Mouse (Mus musculus) liver, embryonic 14.5 days (tissue): ENCODE measurements at regions not wholly inside any gene's neighbourhood (a gene's known extent, or its start where the extent isn't known, plus 50 kb on each side); places are given as distances from the start of the nearest gene placed in this dataset.

ENCODE experiments used
- CTCF ChIP-seq: IDR thresholded peaks from 2 replicates; pipeline ENCODE4 v1.5.1; 2016; ENCODE audit warnings: antibody characterized with exemption, low read depth, control low read depth
- EP300 ChIP-seq: IDR thresholded peaks from 2 replicates; pipeline ENCODE4 v1.6.1; 2016; ENCODE audit warnings: antibody characterized with exemption, low read depth

DNA sequence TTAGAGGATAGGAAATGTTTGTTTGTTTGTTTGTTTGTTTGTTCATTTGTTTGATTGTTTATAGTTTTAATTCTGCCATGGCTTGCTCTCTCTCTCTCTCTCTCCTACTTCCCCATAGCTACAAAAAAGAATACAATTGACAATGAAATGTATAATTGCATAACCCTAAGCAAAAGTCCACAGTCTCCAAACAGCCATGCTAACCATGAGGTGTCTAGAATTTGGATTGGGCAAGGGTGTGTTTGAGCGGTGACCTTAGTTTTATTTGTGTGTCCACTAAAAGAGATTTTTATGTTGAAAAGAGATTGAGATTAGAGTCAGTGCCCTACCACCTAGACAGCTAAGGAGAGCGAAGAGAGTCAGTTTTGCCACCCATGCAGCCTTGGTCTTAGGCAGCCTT is 141.2 kb downstream of the Tm2d1 start:
- TF ChIP-seq EP300 (no peak), CTCF (no peak)
